Comparison of ENCODE assay signal across 8 mouse cellular contexts in genomic region chr2:19275602-19276539, GRCm38 (mm10).
DNase-seq lines count a peak whose midpoint lies in the region.

No protein-coding gene starts in this region.

- DNase-seq in adrenal gland, adult (ENCODE audit: inconsistent age in 2 of 2, low spot score in 1 of 2), result peak; percentile 80 to 95
- peak; percentile 87 for DNase-seq in embryo, embryonic 10 days (ENCODE audit: low spot score)
- DNase-seq in gastrocnemius, postnatal 10 days, result peak; percentile 82
- peak; percentile 89 for DNase-seq in induced T-regulatory cell, adult 2 months (ENCODE audit: low read depth)
- DNase-seq in left cerebral cortex, adult 9 months (ENCODE audit: low spot score in 2 of 2), result peak; percentile 47 to 89
- DNase-seq in right cerebral cortex, adult 2 months (ENCODE audit: low spot score in 2 of 2), result peak; percentile 85 to 90
- DNase-seq in urinary bladder, postnatal 10 days (ENCODE audit: low spot score), result peak; percentile 41

- peaks cover 29% of the 10 kb centered on the region for H3K4me1 ChIP-seq in megakaryocyte, embryonic 14.5 days

- H3K27me3 ChIP-seq in megakaryocyte, embryonic 14.5 days (replicated peaks), result peaks cover 10% of the 10 kb centered on the region

- H3K4me3 ChIP-seq in megakaryocyte, embryonic 14.5 days (replicated peaks), result peak overlapping the region; percentile 92

- no peaks in the 10 kb centered on the region for H3K9me3 ChIP-seq in megakaryocyte, embryonic 14.5 days

- H3K36me3 ChIP-seq in megakaryocyte, embryonic 14.5 days (replicated peaks; ENCODE audit: low read length), result no peaks in the 10 kb centered on the region

Comparison
In these comparisons a context has a peak if more than half of its experiments do, and no peak if none do; other contexts are left out.
1. Peak in every context shown above with its lines: DNase-seq and H3K4me3 ChIP-seq.